Mouse (Mus musculus): ENCODE measurements around the gene Slc9a9. TPM values are rescaled to one million over a fixed set of nuclear protein-coding genes. Genes with fewer than 3 reads are reported as not detected.

The Slc9a9 gene
- polyA plus RNA-seq, 1 experiment from 2014 or later = 1.6 TPM

GRCm38 (mm10) chr9:95089050-95089449 lies 419.3 kb downstream of the Slc9a9 start:
- H3K27ac ChIP-seq = no peak overlapping the region
- H3K36me3 ChIP-seq = no peaks in the 10 kb centered on the region
- no peaks in the 10 kb centered on the region for H3K27me3 ChIP-seq
- no peaks in the 10 kb centered on the region for H3K9me3 ChIP-seq (replicated peaks)
- H3K4me3 ChIP-seq (replicated peaks) = no peak overlapping the region
- no peaks in the 10 kb centered on the region for H3K4me1 ChIP-seq (replicated peaks)
- no peak for DNase-seq
- H3K4me2 ChIP-seq = no peak overlapping the region
- 56% methylated on average over 6 of the region's 6 CpGs for WGBS (ENCODE audit: insufficient replicate concordance)
- H3K9ac ChIP-seq = no peak overlapping the region
- ATAC-seq (ENCODE audit: low read depth) = no peak

- ATAC-seq (ENCODE audit: low read depth) = no peak
- Histone ChIP-seq H3K27me3 (no peaks in the 10 kb centered on the region), H3K4me3 (replicated peaks) (no peak overlapping the region), H3K9ac (no peak overlapping the region), H3K9me3 (replicated peaks) (no peaks in the 10 kb centered on the region), H3K4me2 (no peak overlapping the region), H3K36me3 (no peaks in the 10 kb centered on the region), H3K27ac (no peak overlapping the region), H3K4me1 (replicated peaks) (no peaks in the 10 kb centered on the region)
- no peak for DNase-seq
- WGBS (ENCODE audit: insufficient replicate concordance) = 86% methylated on average over 3 of the region's 3 CpGs
These were observed 426.8 kb downstream of the Slc9a9 start for GRCm38 (mm10) chr9:95096486-95096885.

- Histone ChIP-seq H3K4me2 (no peak overlapping the region), H3K9ac (no peak overlapping the region), H3K4me3 (replicated peaks) (no peak overlapping the region), H3K9me3 (replicated peaks) (no peaks in the 10 kb centered on the region), H3K36me3 (no peaks in the 10 kb centered on the region), H3K4me1 (replicated peaks) (no peaks in the 10 kb centered on the region), H3K27ac (no peak overlapping the region), H3K27me3 (no peaks in the 10 kb centered on the region)
- DNase-seq = no peak
- no peak for ATAC-seq (ENCODE audit: low read depth)
- 74% methylated on average over 6 of the region's 6 CpGs for WGBS (ENCODE audit: insufficient replicate concordance)
These were observed 436.1 kb downstream of the Slc9a9 start for GRCm38 (mm10) chr9:95105768-95106167.

GRCm38 (mm10) chr9:95109799-95110198 lies 440.1 kb downstream of the Slc9a9 start:
- Histone ChIP-seq H3K27me3 (no peaks in the 10 kb centered on the region), H3K4me1 (replicated peaks) (no peaks in the 10 kb centered on the region), H3K9me3 (replicated peaks) (no peaks in the 10 kb centered on the region), H3K4me2 (no peak overlapping the region), H3K36me3 (no peaks in the 10 kb centered on the region), H3K27ac (no peak overlapping the region), H3K9ac (no peak overlapping the region), H3K4me3 (replicated peaks) (no peak overlapping the region)
- ATAC-seq (ENCODE audit: low read depth) = no peak
- no peak for DNase-seq

GRCm38 (mm10) chr9:95110768-95111167 lies 441.1 kb downstream of the Slc9a9 start:
- no peaks in the 10 kb centered on the region for H3K27me3 ChIP-seq
- H3K4me1 ChIP-seq (replicated peaks) = no peaks in the 10 kb centered on the region
- H3K4me2 ChIP-seq = no peak overlapping the region
- H3K9me3 ChIP-seq (replicated peaks) = no peaks in the 10 kb centered on the region
- no peak overlapping the region for H3K9ac ChIP-seq
- no peaks in the 10 kb centered on the region for H3K36me3 ChIP-seq
- H3K4me3 ChIP-seq (replicated peaks) = no peak overlapping the region
- WGBS (ENCODE audit: insufficient replicate concordance) = 63% methylated on average over 5 of the region's 5 CpGs
- no peak for DNase-seq
- no peak overlapping the region for H3K27ac ChIP-seq
- no peak for ATAC-seq (ENCODE audit: low read depth)

GRCm38 (mm10) chr9:95111732-95112131 lies 442.0 kb downstream of the Slc9a9 start:
- 70% methylated on average over 1 of the region's 1 CpGs for WGBS (ENCODE audit: insufficient replicate concordance)
- ATAC-seq (ENCODE audit: low read depth) (no peak), DNase-seq (no peak)
- H3K27me3 ChIP-seq = no peaks in the 10 kb centered on the region
- no peak overlapping the region for H3K4me3 ChIP-seq (replicated peaks)
- H3K4me1 ChIP-seq (replicated peaks) = no peaks in the 10 kb centered on the region
- no peaks in the 10 kb centered on the region for H3K9me3 ChIP-seq (replicated peaks)
- no peaks in the 10 kb centered on the region for H3K36me3 ChIP-seq
- no peak overlapping the region for H3K27ac ChIP-seq
- no peak overlapping the region for H3K4me2 ChIP-seq
- no peak overlapping the region for H3K9ac ChIP-seq

- WGBS (ENCODE audit: insufficient replicate concordance) = 61% methylated on average over 12 of the region's 12 CpGs
- Histone ChIP-seq H3K9ac (no peak overlapping the region), H3K4me1 (replicated peaks) (no peaks in the 10 kb centered on the region), H3K4me3 (replicated peaks) (no peak overlapping the region), H3K36me3 (no peaks in the 10 kb centered on the region), H3K27ac (no peak overlapping the region), H3K27me3 (no peaks in the 10 kb centered on the region), H3K4me2 (no peak overlapping the region), H3K9me3 (replicated peaks) (no peaks in the 10 kb centered on the region)
- ATAC-seq (ENCODE audit: low read depth) (no peak), DNase-seq (no peak)
These were observed 443.7 kb downstream of the Slc9a9 start for GRCm38 (mm10) chr9:95113157-95114135.

- Histone ChIP-seq H3K9me3 (replicated peaks) (no peaks in the 10 kb centered on the region), H3K4me1 (replicated peaks) (peaks cover 12% of the 10 kb centered on the region), H3K9ac (no peak overlapping the region), H3K36me3 (no peaks in the 10 kb centered on the region), H3K27me3 (no peaks in the 10 kb centered on the region), H3K4me3 (replicated peaks) (no peak overlapping the region), H3K27ac (no peak overlapping the region), H3K4me2 (no peak overlapping the region)
- 14% methylated on average over 4 of the region's 4 CpGs for WGBS (ENCODE audit: insufficient replicate concordance)
- ATAC-seq (ENCODE audit: low read depth) = peak; percentile 47
- peak; percentile 2 for DNase-seq
These were observed 450.4 kb downstream of the Slc9a9 start for GRCm38 (mm10) chr9:95120062-95120461.

GRCm38 (mm10) chr9:95121151-95121835 lies 451.6 kb downstream of the Slc9a9 start:
- no peak overlapping the region for H3K4me3 ChIP-seq (replicated peaks)
- H3K36me3 ChIP-seq = no peaks in the 10 kb centered on the region
- 10% methylated on average over 11 of the region's 11 CpGs for WGBS (ENCODE audit: insufficient replicate concordance)
- no peaks in the 10 kb centered on the region for H3K9me3 ChIP-seq (replicated peaks)
- no peak overlapping the region for H3K27ac ChIP-seq
- no peak overlapping the region for H3K9ac ChIP-seq
- peak overlapping the region; percentile 17; the same call in 1 of the 2 replicates for H3K4me2 ChIP-seq
- no peak for DNase-seq
- peaks cover 12% of the 10 kb centered on the region for H3K4me1 ChIP-seq (replicated peaks)
- H3K27me3 ChIP-seq = no peaks in the 10 kb centered on the region
- peak; percentile 54 for ATAC-seq (ENCODE audit: low read depth)

- Histone ChIP-seq H3K9me3 (replicated peaks) (no peaks in the 10 kb centered on the region), H3K27me3 (no peaks in the 10 kb centered on the region), H3K4me1 (replicated peaks) (peaks cover 5% of the 10 kb centered on the region), H3K4me2 (no peak overlapping the region), H3K4me3 (replicated peaks) (no peak overlapping the region), H3K27ac (no peak overlapping the region), H3K9ac (no peak overlapping the region), H3K36me3 (no peaks in the 10 kb centered on the region)
- DNase-seq = no peak
- 78% methylated on average over 1 of the region's 1 CpGs for WGBS (ENCODE audit: insufficient replicate concordance)
- ATAC-seq (ENCODE audit: low read depth) = no peak
These were observed 456.0 kb downstream of the Slc9a9 start for GRCm38 (mm10) chr9:95125683-95126082.

- H3K9me3 ChIP-seq (replicated peaks) = no peaks in the 10 kb centered on the region
- H3K4me3 ChIP-seq (replicated peaks) = no peak overlapping the region
- no peaks in the 10 kb centered on the region for H3K27me3 ChIP-seq
- H3K27ac ChIP-seq = no peak overlapping the region
- ATAC-seq (ENCODE audit: low read depth) = no peak
- no peaks in the 10 kb centered on the region for H3K4me1 ChIP-seq (replicated peaks)
- no peak for DNase-seq
- no peak overlapping the region for H3K9ac ChIP-seq
- H3K4me2 ChIP-seq = no peak overlapping the region
- 44% methylated on average over 2 of the region's 2 CpGs for WGBS (ENCODE audit: insufficient replicate concordance)
- H3K36me3 ChIP-seq = no peaks in the 10 kb centered on the region
These were observed 458.1 kb downstream of the Slc9a9 start for GRCm38 (mm10) chr9:95127774-95128173.
